Mouse (Mus musculus): ENCODE results near the gene Ick.

DNA sequence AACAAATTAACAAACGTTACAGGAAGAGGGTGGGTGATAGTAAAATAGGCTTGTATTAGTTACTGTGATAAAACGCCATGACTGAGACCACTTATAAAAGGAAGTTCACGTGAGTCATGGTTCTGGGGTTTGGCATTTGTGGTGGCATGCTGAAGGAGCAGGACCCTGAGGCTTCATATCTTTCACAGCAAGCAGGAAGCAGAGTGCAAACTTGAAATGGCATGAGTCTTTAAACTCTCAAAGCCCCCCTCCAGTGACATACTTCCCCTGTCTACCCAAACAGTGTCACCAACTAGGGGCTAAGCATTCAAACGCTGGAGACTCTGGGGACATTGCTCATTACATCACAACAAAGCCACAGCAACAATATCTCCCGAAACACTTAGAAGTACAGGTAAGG, 8.0 kb upstream of the Ick start:
- TF ChIP-seq CTCF (IDR thresholded peaks at IDR 0.05; ENCODE audit: low read depth, low read length) (no peak), POLR2A (IDR thresholded peaks at IDR 0.05; ENCODE audit: borderline replicate concordance, low read depth, low read length) (no peak)
